Mouse (Mus musculus) left cerebral cortex, adult 2 months (tissue): ENCODE measurements around the gene D030056L22Rik. TPM values are rescaled to one million over a fixed set of nuclear protein-coding genes. Genes with fewer than 3 reads are reported as not detected.

ENCODE experiments used
- DNase-seq, 2 experiments: peaks; one replicate each; pipeline ENCODE4 v3.0.0; 2021 to 2022; ENCODE audit warnings: low spot score in 2 of 2, mixed read lengths in 1 of 2; ENCODE audit errors: extremely low spot score in 1 of 2
- H3K27ac ChIP-seq: fragments of 200-600 bp; 2 replicates; pipeline ENCODE4 v1.8.1; 2022
- H3K4me3 ChIP-seq: fragments of 200-600 bp; 2 replicates; pipeline ENCODE4 v1.8.1; 2022
- CTCF ChIP-seq: fragments of 200-600 bp; IDR thresholded peaks from 2 replicates; pipeline ENCODE4 v1.8.1; 2022; ENCODE audit warnings: antibody characterized with exemption, mild to moderate bottlenecking, moderate library complexity
- intact Hi-C: fragments of 180-260 bp; cut with DNase I; formaldehyde crosslinking; loops from one replicate; pipeline ENCODE4 v1.15.1; 2025
- long read RNA-seq, 2 experiments: library from polyadenylated mRNA; stranded (forward); transcript quantifications; one replicate each; pipeline ENCODE4 v2.0.0; 2021; ENCODE audit warnings: borderline mapping rate in 2 of 2
- total RNA-seq, 2 experiments: library from RNA; stranded (reverse); gene quantifications; 2 replicates each; pipeline ENCODE4 v1.2.3; 2021

The D030056L22Rik gene
- 10 to 100 TPM; 20.7 to 25.2 TPM for total RNA-seq
- long read RNA-seq, experiment 1, transcript D030056L22Rik-202 (2 exons, 1,677 nt), result major isoform, 19 of 24 reads
- long read RNA-seq, experiment 1, partial matches to known transcripts, result 0 of 24 reads
- long read RNA-seq, experiment 1, other reads (novel, unspliced or antisense), result 1 of 24 reads
- long read RNA-seq, experiment 2, transcript D030056L22Rik-202 (2 exons, 1,677 nt), result major isoform, 14 of 23 reads
- long read RNA-seq, experiment 2, transcript D030056L22Rik-201 (2 exons, 1,631 nt), result minor isoform, 6 of 23 reads
- long read RNA-seq, experiment 2, partial matches to known transcripts, result 0 of 23 reads
- long read RNA-seq, experiment 2, other reads (novel, unspliced or antisense), result 3 of 23 reads

DNA sequence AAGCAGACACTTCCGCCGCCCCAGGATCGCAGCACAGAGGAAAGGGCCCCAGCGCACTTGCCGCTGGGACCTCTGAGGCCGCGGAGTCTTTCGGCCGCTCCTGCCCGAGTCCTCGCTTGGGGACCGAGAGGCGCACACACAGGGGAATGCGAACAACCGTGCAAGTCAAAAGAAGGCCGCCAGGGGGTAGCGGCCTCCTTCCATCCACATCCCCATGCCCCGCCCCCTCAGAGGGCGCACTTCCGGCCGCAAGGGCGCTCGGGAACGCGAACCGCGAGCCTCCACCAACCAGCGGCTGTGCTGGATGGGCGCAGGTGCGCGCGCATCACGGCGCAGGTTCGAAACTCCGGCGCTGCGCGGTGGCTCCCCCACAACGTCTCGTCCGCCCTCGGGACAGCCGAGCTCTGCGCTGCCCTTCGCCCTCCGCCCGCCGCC lies at the start of gene D030056L22Rik:
Gene D030056L22Rik, plus strand, starts transcription at position 328 of the 435 bp plus-strand sequence.
- TF ChIP-seq CTCF, result peak; percentile 80
- peak within 1 kb of the TSS; percentile 97 for H3K27ac ChIP-seq
- intact Hi-C loops, result loop anchor here (5.0 kb wide), 1 partner anchor 41 kb away; the partner anchor contains the start of gene Carnmt1
- H3K4me3 ChIP-seq, result peak within 1 kb of the TSS; percentile 77
- DNase-seq, result peak; percentile 98 to 99

DNA sequence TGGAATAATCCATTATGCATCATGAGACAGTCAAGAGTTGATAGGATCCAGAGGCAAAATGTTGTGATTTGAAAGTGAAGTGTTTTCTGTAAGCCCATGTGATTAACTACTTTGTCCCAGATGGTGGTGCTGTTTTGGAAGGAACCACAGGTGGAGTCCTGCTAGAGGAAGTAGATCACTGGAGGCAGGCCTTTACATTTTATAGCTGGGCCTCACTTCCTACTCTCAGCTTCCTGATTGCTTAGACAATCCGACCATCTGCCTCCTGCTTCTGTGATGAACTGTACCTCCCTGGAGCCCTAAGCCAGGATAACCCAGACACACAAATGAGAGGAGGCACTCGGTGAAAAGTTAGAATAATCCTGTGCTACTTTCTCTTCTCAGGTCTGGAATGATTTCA lies 49.1 kb upstream of the D030056L22Rik start:
- TF ChIP-seq CTCF, result no peak
- intact Hi-C loops, result no loop called here
- Histone ChIP-seq H3K4me3 (no peak overlapping the region), H3K27ac (no peak overlapping the region)
- DNase-seq, result no peak

DNA sequence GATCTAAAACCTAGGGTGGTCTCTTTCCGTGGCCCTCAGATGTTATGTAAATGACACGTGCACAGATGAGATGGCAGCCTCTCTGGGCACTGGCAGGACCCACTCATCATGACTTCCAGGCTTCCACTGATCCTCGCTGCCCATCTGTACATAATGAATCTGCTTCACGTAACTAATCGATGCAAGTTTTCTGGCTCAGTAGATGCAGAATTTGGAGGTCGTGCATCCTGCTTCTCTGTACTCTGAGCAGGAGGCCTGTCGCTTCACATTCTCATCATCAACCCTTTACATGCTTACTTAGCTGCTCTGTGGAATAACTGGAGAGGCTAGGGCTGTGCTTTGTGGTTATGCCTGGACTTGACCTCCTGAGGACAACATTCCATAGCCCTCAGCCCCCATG lies 46.0 kb upstream of the D030056L22Rik start:
- intact Hi-C loops, result no loop called here
- Histone ChIP-seq H3K4me3 (no peak overlapping the region), H3K27ac (no peak overlapping the region)
- no peak for DNase-seq
- no peak for TF ChIP-seq CTCF

DNA sequence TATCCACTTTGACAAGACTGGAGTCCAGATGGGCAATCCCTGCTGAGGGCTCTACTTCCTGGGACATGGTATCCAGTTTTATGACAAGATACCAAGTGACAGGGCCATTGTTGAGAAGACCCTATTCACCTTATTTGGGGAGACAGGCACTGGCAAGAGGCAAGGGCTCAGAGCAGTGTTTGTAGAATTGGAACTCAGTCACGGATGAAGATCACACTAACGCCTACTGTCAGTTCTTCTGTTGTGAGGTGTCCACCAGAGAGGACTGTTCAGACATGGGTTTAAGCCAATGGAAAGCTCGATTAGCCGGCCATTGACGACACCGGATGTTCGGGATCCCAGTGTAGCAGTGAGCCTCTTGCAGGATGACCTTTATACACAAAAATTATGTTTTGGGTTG lies 43.4 kb upstream of the D030056L22Rik start:
- H3K4me3 ChIP-seq, result no peak overlapping the region
- TF ChIP-seq CTCF, result no peak
- H3K27ac ChIP-seq, result no peak overlapping the region

DNA sequence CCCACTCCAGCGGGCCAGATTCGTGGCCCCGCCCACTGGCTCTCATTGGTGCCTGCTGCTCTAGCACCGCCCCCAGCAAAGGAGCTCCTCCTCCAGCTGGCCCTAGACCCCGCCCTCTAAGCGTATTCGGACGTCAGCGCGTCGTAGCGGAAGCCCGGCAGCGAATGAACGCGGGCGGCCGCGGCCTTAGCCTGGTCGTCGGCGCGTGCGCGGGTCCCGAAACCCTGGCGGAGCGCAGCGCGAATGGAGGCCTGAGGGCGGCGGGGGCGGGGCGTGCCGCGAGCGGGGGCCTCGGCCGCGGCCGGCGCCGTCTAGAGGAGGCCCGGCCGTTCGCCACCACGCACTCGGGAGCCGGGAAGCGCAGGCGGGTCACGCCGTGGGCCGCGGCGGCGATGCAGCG lies 42.4 kb upstream of the D030056L22Rik start, which contains the start of gene Carnmt1:
Gene Carnmt1, plus strand, starts transcription at position 157 of the 400 bp plus-strand sequence.
- intact Hi-C loops, result loop anchor here (5.0 to 10.0 kb wide), 3 partner anchors 38 to 1276 kb away; partner anchors contain the start of genes D030056L22Rik, Nmrk1, Ostf1 and Rfk
- H3K4me3 ChIP-seq, result peak within 1 kb of the TSS; percentile 88
- H3K27ac ChIP-seq, result peak within 1 kb of the TSS; percentile 28
- peak; percentile 97 for DNase-seq
- TF ChIP-seq CTCF, result no peak

More for the DNA sequence above, 43.4 kb upstream of the D030056L22Rik start:
- no peak for DNase-seq
- intact Hi-C loops, result no loop called here

DNA sequence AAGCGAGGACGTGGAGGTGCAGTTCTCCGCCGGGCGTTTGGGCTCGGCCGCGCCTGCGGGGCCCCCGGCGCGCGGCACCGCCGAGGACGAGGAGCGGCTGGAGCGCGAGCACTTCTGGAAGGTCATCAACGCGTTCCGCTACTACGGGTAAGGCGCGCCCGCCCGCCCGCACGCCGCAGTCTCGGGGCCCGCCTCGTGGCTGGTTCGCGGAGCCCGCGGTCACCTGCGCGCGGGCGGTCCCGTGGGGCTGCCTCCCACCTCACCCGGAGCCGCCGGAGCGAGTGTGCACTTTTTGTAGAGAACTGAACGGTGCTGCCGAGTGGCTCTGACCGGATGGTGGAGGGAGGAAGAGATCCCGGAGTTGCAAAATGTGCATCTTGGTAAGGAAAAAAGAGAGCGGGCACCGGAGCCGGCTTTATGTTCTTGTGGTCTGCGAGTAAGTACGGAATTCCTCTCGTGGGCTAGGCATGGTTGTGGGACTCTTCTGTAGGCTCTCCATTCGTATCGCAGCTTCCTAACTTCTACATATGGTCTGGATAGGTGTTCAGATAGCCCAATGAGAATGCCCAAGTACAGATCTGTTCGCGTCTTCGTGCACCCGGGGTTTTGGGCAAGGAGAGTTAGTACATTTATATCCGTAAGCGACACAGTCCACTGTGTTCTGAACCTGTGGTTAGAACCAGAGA lies 41.8 kb upstream of the D030056L22Rik start:
- TF ChIP-seq CTCF, result no peak
- intact Hi-C loops, result loop anchor here (5.0 to 10.0 kb wide), 3 partner anchors 39 to 1276 kb away; partner anchors contain the start of genes D030056L22Rik, Nmrk1, Ostf1 and Rfk
- Histone ChIP-seq H3K27ac (peak overlapping the region; percentile 25), H3K4me3 (peak overlapping the region; percentile 88)
- DNase-seq, result peak; percentile 52 to 67

DNA sequence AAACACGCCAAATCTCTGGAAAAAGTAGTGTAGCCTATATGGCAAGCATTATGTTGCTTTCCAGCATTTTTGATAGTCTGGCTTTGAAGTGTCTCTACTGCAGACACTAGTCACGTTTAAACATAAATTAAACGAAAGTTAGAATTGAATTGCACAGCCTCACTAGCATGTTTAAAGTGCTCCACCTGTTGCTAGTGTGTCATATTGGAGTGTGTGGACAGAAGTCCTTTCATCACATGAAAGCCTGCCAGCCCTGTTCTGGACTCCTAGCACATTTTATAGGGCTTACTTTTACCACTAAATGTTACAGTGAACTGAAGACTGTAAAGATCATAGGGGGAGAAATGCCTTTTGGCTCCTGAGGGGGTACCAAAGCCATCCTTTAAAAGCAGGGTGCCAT lies 40.5 kb upstream of the D030056L22Rik start:
- no peak for TF ChIP-seq CTCF
- intact Hi-C loops, result loop anchor here (5.0 to 10.0 kb wide), 3 partner anchors 40 to 1278 kb away; partner anchors contain the start of genes D030056L22Rik, Nmrk1, Ostf1 and Rfk
- H3K27ac ChIP-seq, result no peak overlapping the region
- no peak for DNase-seq
- peak overlapping the region; percentile 88 for H3K4me3 ChIP-seq

DNA sequence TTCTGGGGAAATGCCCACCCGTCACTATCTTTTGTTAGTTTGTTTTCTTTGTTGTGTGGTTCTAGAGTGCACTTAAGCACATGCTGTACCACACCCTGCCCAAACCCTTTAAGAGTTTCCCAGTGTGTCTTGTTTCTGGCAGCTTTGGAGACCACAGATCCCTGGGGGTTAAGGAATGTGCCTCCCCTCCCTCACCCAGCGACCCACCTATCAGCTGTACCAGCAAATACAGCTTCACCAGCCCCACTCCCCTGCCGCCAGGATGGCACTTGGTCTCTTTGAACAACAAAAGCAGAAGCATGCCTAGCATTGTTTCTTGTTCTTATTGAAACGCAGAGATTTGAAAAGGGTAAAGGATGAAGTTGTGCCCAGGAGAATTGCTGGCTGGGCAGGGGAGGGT lies 39.9 kb upstream of the D030056L22Rik start:
- no peak for TF ChIP-seq CTCF
- no peak for DNase-seq
- Histone ChIP-seq H3K27ac (no peak overlapping the region), H3K4me3 (no peak overlapping the region)
- intact Hi-C loops, result loop anchor here (5.0 to 10.0 kb wide), 3 partner anchors 39 to 1278 kb away; partner anchors contain the start of genes D030056L22Rik, Nmrk1, Ostf1 and Rfk

DNA sequence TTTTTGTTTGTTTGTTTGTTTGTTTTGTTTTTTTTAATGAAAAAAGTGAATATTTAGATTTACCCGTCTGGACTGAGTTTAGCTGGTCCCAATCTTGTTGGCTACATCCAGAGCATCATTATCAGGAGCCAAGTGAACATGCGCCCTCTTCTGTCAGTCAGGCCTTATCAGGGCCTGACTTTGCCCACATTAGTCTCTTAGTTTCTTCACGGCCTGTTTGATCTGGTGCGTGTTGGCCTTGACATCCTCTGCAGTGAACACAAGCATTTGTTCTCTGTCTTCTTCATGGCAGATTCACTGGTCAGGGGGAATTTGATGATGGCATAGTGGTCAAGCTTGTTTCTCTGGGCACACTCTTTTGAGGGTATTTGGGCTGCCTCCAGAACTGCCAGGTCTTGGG lies 30.9 kb upstream of the D030056L22Rik start:
- Histone ChIP-seq H3K27ac (no peak overlapping the region), H3K4me3 (no peak overlapping the region)
- no peak for TF ChIP-seq CTCF
- no peak for DNase-seq
- intact Hi-C loops, result no loop called here

DNA sequence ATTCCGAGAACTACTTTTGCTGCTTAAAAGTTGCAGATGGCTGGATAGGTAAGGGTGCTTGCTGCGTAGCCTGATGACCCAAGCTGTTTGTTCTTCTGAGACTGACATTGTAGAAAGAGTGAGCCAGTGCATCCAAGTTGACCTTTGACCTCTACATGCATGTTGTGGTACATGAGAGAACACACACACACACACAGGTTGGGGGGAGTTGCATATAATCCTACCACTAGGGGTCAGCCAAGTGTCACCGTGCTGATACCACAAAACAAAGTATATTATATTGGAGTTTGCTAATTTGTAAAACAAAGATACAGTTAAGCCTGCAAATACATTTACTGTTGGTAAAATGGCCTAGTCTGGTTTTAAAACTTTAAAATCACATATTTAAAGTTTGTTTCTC lies 25.4 kb upstream of the D030056L22Rik start:
- H3K27ac ChIP-seq, result no peak overlapping the region
- DNase-seq, result no peak
- peak; percentile 70 for TF ChIP-seq CTCF
- no peak overlapping the region for H3K4me3 ChIP-seq
- intact Hi-C loops, result no loop called here

DNA sequence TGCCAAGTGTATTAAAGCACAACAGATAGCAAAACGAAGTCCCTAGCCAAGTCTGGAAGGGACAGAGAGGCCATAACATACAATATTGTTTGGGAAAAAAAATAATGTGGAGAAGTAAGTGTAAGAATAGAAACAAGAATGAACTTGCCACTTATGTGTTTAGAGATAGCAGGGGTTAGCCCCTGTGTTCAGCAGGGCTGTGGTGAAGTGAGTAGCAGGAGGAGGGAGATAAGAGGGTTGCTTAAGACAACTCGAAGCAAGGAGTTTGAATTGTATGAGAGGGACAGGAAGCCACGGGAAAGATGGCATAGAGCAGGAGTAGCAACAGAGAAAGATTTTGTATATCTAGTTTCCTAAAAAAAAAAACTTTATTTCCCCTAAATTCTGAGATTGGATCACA lies 20.8 kb upstream of the D030056L22Rik start:
- TF ChIP-seq CTCF, result no peak
- intact Hi-C loops, result no loop called here
- no peak overlapping the region for H3K27ac ChIP-seq
- no peak for DNase-seq
- no peak overlapping the region for H3K4me3 ChIP-seq

DNA sequence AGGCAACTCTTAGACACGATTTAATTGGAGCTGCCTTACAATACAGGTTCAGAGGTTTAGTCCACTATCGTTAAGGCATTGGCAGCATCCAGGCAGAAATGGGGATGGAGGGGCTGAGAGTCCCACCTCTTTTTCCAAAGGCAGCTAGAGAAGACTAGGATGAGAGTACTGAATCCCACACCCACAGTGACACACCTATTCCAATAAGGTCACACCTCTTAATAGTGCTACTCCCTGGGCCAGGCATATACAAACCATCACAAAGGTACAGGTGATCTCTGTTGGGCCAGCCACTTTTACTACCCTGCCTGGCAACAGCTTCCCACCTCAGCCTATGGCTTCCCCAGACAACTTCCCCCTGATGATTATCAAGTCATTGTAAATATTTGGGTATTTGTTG lies 20.2 kb upstream of the D030056L22Rik start:
- Histone ChIP-seq H3K4me3 (no peak overlapping the region), H3K27ac (no peak overlapping the region)
- intact Hi-C loops, result no loop called here
- TF ChIP-seq CTCF, result no peak
- DNase-seq, result no peak
